Mouse (Mus musculus) erythroblast, embryonic 14.5 days (primary cell): ENCODE data around the gene Mtrex.

Source experiments
- GATA1 ChIP-seq: IDR thresholded peaks from 2 replicates; pipeline ENCODE4 v1.6.1; 2012; ENCODE audit warnings: low read length, inconsistent platforms, mixed read lengths
- TAL1 ChIP-seq: IDR thresholded peaks from 3 replicates; pipeline ENCODE4 v1.6.1; 2012; ENCODE audit warnings: low read length, inconsistent platforms, mixed read lengths

GRCm38 (mm10) chr13:112963081-112963480 is 35.9 kb upstream of the Mtrex start:
- TF ChIP-seq TAL1 (no peak), GATA1 (no peak)
